ENCODE assay signal across 8 mouse cellular contexts in the genomic region with DNA sequence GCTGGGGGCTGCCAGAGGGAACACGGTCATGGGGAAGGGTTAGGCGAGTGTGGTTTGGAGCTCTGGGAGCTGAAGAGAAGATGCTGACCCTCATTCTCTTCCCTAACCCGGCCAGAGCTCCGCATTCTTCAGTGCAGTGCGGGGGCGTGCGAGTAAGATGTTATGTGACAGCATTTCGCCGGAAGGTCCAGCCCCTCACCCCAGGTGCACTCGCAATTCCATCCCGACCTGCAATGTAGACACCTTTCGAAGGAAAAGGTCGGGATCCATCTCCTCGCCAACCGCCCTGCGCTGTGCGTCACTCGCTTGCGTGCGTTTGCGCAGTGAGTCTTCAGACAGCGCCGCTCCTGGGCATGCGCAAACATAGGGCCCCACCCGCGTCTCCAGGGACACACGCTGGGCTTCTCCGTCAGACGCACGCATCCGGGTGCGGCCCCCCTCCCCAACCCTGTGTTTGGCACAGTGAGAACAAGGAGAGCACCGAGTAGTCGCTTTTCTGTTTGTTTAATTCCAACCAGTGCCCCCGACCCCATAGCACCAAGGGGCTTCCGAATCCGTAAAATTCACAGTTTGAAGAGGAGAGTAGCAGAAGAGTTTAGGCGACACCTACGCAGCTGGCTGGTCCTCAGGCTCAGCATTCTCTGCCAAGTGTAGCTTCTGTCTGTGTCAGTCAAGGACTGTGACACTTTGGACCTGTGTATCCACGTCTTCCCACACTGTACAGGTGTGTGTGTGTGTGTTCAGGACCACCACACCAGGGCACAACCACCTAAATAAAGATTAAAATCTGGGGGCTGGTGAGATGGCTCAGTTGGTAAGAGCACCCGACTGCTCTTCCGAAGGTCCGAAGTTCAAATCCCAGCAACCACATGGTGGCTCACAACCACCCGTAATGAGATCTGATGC. TPM values are rescaled to one million over a fixed set of nuclear protein-coding genes. Genes with fewer than 3 reads are reported as not detected.
DNase-seq lines count a peak whose midpoint lies in the region; ATAC-seq lines count a peak whose summit lies in the region.

A gene (minus strand): TSS at position 314 of the 906 bp plus-strand sequence.

- H3K9me3 ChIP-seq in hindbrain, embryonic 11.5 days (ENCODE audit: control insufficient read depth, low read length), result no peaks in the 10 kb centered on the region

- H3K27me3 ChIP-seq in hindbrain, embryonic 11.5 days (ENCODE audit: control insufficient read depth, insufficient read depth, low read length), result no peaks in the 10 kb centered on the region

- DNase-seq in MN1 (ENCODE audit: low spot score), result peak; percentile 92
- peak; percentile 95 for DNase-seq in cerebellum, adult 9-10 months
- DNase-seq in frontal cortex, adult 2 months (ENCODE audit: extremely low spot score in 1 of 2, low spot score in 1 of 2), result peak; percentile 94 to 98
- peak; percentile 94 for DNase-seq in hindbrain, embryonic 11.5 days (ENCODE audit: low spot score)
- peak; percentile 94 to 97 for DNase-seq in layer of hippocampus, postnatal 14 days (ENCODE audit: low spot score in 2 of 2)
- DNase-seq in lung, postnatal 14 days, result peak; percentile 97
- peak; percentile 87 for DNase-seq in retina, adult 2 months (ENCODE audit: low read depth, low spot score)
- DNase-seq in thymus, postnatal 36 days, result peak; percentile 94 to 97

- H3K4me1 ChIP-seq in hindbrain, embryonic 11.5 days (replicated peaks; ENCODE audit: control insufficient read depth, insufficient read depth, low read length), result peaks cover 6% of the 10 kb centered on the region

- H3K4me3 ChIP-seq in hindbrain, embryonic 11.5 days (ENCODE audit: low read depth, low read length), result peak within 1 kb of the TSS; percentile 54

- 4% methylated on average over 43 of the region's 44 CpGs for WGBS in hindbrain, embryonic 11.5 days

- peaks cover 2% of the 10 kb centered on the region; the same call in 1 of the 2 replicates for H3K36me3 ChIP-seq in hindbrain, embryonic 11.5 days (ENCODE audit: control insufficient read depth, insufficient read depth, low read length)

- H3K27ac ChIP-seq in hindbrain, embryonic 11.5 days (ENCODE audit: low read depth, low read length), result peak within 1 kb of the TSS; percentile 72

- H3K9ac ChIP-seq in hindbrain, embryonic 11.5 days (ENCODE audit: low read depth, low read length), result peak within 1 kb of the TSS; percentile 79

- ATAC-seq in hindbrain, embryonic 11.5 days (ENCODE audit: low FRiP score), result peak; percentile 87

- H3K4me2 ChIP-seq in hindbrain, embryonic 11.5 days (replicated peaks; ENCODE audit: low read depth, low read length), result peak within 1 kb of the TSS; percentile 49

RNA-seq across cellular contexts. Expression of the gene that starts here (rescaled TPM):
- polyA plus RNA-seq in frontal cortex, adult 2 months (2012; rRNA removed), result 32.0 and 34.9 TPM in 2 replicates
- 25.3 and 25.7 TPM in 2 replicates for polyA plus RNA-seq in hindbrain, embryonic 11.5 days (2014; fragmentation: Nextera tagmentation; extraction: Ambion mirVana)
- total RNA-seq in layer of hippocampus, postnatal 14 days (2021), result 10 to 100 TPM; 31.3 to 35.7 TPM

Comparison
In these comparisons a context has a peak if more than half of its experiments do, and no peak if none do; other contexts are left out.
1. Peak in every context shown above with its lines: DNase-seq, ATAC-seq, H3K4me3 ChIP-seq and H3K27ac ChIP-seq.